Mouse (Mus musculus) embryonic facial prominence, embryonic 11.5 days (tissue): ENCODE results near the gene Gm9844. TPM values are rescaled to one million over a fixed set of nuclear protein-coding genes. Genes with fewer than 3 reads are reported as not detected.

Experiments used
- ATAC-seq: fragments of 200-750 bp; cut with Nextera tagmentation; replicated peaks from 2 replicates; pipeline ENCODE4 v1.8.0; 2017; ENCODE audit warnings: low read depth; ENCODE audit not compliant: insufficient number of reproducible peaks, low FRiP score, low TSS enrichment
- DNase-seq: peaks from one replicate; pipeline ENCODE4 v3.0.0-alpha.2; 2015; ENCODE audit warnings: low spot score
- H3K27ac ChIP-seq: fragments of 300-500 bp; sonication (generic); replicated peaks from 2 replicates; pipeline ENCODE4 v1.5.1; 2014; ENCODE audit warnings: mild to moderate bottlenecking, low read depth, low read length, control low read depth
- H3K27me3 ChIP-seq: fragments of 300-500 bp; sonication (generic); 2 replicates; pipeline ENCODE4 v1.6.1; 2014; ENCODE audit warnings: mild to moderate bottlenecking, low read length, moderate library complexity, mixed read lengths; ENCODE audit not compliant: control insufficient read depth, insufficient read depth
- H3K36me3 ChIP-seq: fragments of 300-500 bp; sonication (generic); replicated peaks from 2 replicates; pipeline ENCODE4 v1.6.1; 2014; ENCODE audit warnings: low read depth, mild to moderate bottlenecking, low read length, moderate library complexity, mixed read lengths; ENCODE audit not compliant: control insufficient read depth, insufficient read depth
- H3K4me1 ChIP-seq: fragments of 300-500 bp; sonication (generic); 2 replicates; pipeline ENCODE4 v1.6.1; 2014; ENCODE audit warnings: low read length, mixed read lengths; ENCODE audit not compliant: control insufficient read depth, insufficient read depth
- H3K4me2 ChIP-seq: fragments of 300-500 bp; sonication (generic); 2 replicates; pipeline ENCODE4 v1.6.1; 2014; ENCODE audit warnings: low read depth, mild to moderate bottlenecking, control low read depth, low read length, moderate library complexity
- H3K4me3 ChIP-seq: fragments of 300-500 bp; sonication (generic); 2 replicates; pipeline ENCODE4 v1.5.1; 2014; ENCODE audit warnings: low read depth, low read length, control low read depth
- H3K9ac ChIP-seq: fragments of 300-500 bp; sonication (generic); replicated peaks from 2 replicates; pipeline ENCODE4 v1.6.1; 2014; ENCODE audit warnings: mild to moderate bottlenecking, control low read depth, low read length
- H3K9me3 ChIP-seq: fragments of 300-500 bp; sonication (generic); replicated peaks from 2 replicates; pipeline ENCODE4 v1.6.1; 2016; ENCODE audit warnings: mild to moderate bottlenecking, low read length, inconsistent platforms, mixed read lengths; ENCODE audit not compliant: control insufficient read depth
- WGBS: fragments of 180-500 bp; shearing (Covaris S2); extraction: QIAGEN DNeasy Blood & Tissue Kit; methylation state at CpG from one replicate; pipeline ENCODE4 v1.1.7; 2014; 5-methylcytosine and 5-hydroxymethylcytosine counted together
- polyA plus RNA-seq: library from polyadenylated mRNA; unstranded; fragments of >200 nt; fragmentation: Nextera tagmentation; extraction: Ambion mirVana; gene quantifications from 2 replicates; pipeline ENCODE4 v1.2.1, GENCODE M21; 2014

The Gm9844 gene
- polyA plus RNA-seq, 1 experiment from 2014 or later: 26.5 TPM

- DNase-seq (no peak), ATAC-seq (no peak)
- no peak overlapping the region for H3K4me2 ChIP-seq
- H3K9ac ChIP-seq: no peak overlapping the region
- H3K9me3 ChIP-seq: no peaks in the 10 kb centered on the region
- no peaks in the 10 kb centered on the region for H3K4me1 ChIP-seq
- no peak overlapping the region for H3K4me3 ChIP-seq
- no peaks in the 10 kb centered on the region for H3K27me3 ChIP-seq
- H3K27ac ChIP-seq: no peak overlapping the region
- no peaks in the 10 kb centered on the region for H3K36me3 ChIP-seq
These were observed 8.8 kb upstream of the Gm9844 start for GRCm38 (mm10) chr7:24853233-24853563.

DNA sequence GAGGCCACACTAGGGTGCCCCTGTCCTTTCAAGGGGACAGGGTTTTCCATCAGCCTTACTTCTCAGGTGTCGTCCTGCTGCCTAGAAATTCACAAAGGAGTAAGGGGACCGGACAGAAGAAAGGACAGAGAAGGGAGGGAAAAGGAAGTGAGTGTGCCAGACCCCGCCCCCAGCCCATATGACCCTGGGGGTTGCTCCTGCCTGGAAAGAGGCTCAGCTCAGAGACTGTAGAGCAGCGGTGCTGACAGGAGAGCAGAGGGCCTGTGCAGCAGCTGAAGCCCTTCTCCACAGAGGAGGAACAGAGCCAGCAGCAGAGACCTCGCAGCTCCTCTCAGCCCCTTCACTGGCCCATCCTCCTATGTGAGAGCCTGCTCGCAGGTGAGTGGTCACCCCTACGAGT is 8.3 kb upstream of the Gm9844 start:
- no peak overlapping the region for H3K4me3 ChIP-seq
- no peak for DNase-seq
- H3K27me3 ChIP-seq: no peaks in the 10 kb centered on the region
- no peak for ATAC-seq
- no peak overlapping the region for H3K4me2 ChIP-seq
- H3K9ac ChIP-seq: peak overlapping the region; percentile 25; the same call in 1 of the 2 replicates
- H3K4me1 ChIP-seq: no peaks in the 10 kb centered on the region
- no peaks in the 10 kb centered on the region for H3K9me3 ChIP-seq
- 24% methylated on average over 7 of the region's 7 CpGs for WGBS
- 0 out of 2 replicates have a peak overlapping the region, but pooled peaks have one; percentile 28 for H3K27ac ChIP-seq
- H3K36me3 ChIP-seq: no peaks in the 10 kb centered on the region

GRCm38 (mm10) chr7:24856460-24857120 is 5.4 kb upstream of the Gm9844 start:
- no peaks in the 10 kb centered on the region for H3K27me3 ChIP-seq
- ATAC-seq (no peak), DNase-seq (no peak)
- H3K4me3 ChIP-seq: no peak overlapping the region
- no peak overlapping the region for H3K4me2 ChIP-seq
- H3K27ac ChIP-seq: no peak overlapping the region
- H3K36me3 ChIP-seq: no peaks in the 10 kb centered on the region
- H3K4me1 ChIP-seq: no peaks in the 10 kb centered on the region
- WGBS: 32% methylated on average over 6 of the region's 6 CpGs
- H3K9ac ChIP-seq: no peak overlapping the region
- H3K9me3 ChIP-seq: no peaks in the 10 kb centered on the region

DNA sequence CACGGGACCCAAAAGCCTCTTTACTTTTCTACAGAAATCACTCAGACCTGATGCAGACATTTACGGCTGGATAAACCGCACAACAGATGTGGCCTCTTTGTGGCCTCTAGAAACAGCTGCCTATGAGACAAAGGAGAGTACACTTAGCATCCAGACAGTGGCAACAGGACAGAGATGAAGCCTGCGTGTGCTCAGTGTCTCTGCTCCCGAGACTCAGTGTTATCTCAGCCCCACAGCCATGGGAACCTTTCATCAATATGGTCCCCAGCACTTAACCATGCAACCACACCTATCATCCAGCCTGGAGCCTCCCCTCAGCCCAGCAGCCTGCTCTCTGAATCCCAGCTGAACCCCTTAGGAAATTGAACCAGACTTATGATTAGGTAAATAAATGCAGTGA is 2.8 kb upstream of the Gm9844 start:
- Histone ChIP-seq H3K9me3 (no peaks in the 10 kb centered on the region), H3K4me2 (no peak overlapping the region), H3K9ac (no peak overlapping the region), H3K4me3 (no peak overlapping the region), H3K27me3 (no peaks in the 10 kb centered on the region), H3K27ac (no peak overlapping the region), H3K4me1 (no peaks in the 10 kb centered on the region), H3K36me3 (no peaks in the 10 kb centered on the region)
- no peak for DNase-seq
- 82% methylated on average over 5 of the region's 5 CpGs for WGBS
- ATAC-seq: no peak

GRCm38 (mm10) chr7:24862853-24863252 is 840 bp downstream of the Gm9844 start:
- Histone ChIP-seq H3K4me1 (no peaks in the 10 kb centered on the region), H3K4me2 (no peak overlapping the region), H3K9ac (no peak overlapping the region), H3K4me3 (no peak overlapping the region), H3K9me3 (no peaks in the 10 kb centered on the region), H3K36me3 (no peaks in the 10 kb centered on the region), H3K27ac (no peak overlapping the region), H3K27me3 (no peaks in the 10 kb centered on the region)
- DNase-seq (no peak), ATAC-seq (no peak)
- 89% methylated on average over 4 of the region's 4 CpGs for WGBS

GRCm38 (mm10) chr7:24864156-24864555 is 2.1 kb downstream of the Gm9844 start:
- DNase-seq (peak; percentile 24), ATAC-seq (no peak)
- Histone ChIP-seq H3K4me2 (no peak overlapping the region), H3K9me3 (no peaks in the 10 kb centered on the region), H3K9ac (no peak overlapping the region), H3K27ac (no peak overlapping the region), H3K4me1 (no peaks in the 10 kb centered on the region), H3K27me3 (no peaks in the 10 kb centered on the region), H3K4me3 (no peak overlapping the region), H3K36me3 (no peaks in the 10 kb centered on the region)
- 22% methylated on average over 6 of the region's 6 CpGs for WGBS

GRCm38 (mm10) chr7:24869080-24869479 is 7.1 kb downstream of the Gm9844 start:
- no peak overlapping the region for H3K9ac ChIP-seq
- H3K4me2 ChIP-seq: no peak overlapping the region
- 66% methylated on average over 17 of the region's 17 CpGs for WGBS
- no peak for DNase-seq
- H3K4me3 ChIP-seq: no peak overlapping the region
- no peaks in the 10 kb centered on the region for H3K9me3 ChIP-seq
- no peak for ATAC-seq
- no peaks in the 10 kb centered on the region; the same call in 1 of the 2 replicates for H3K36me3 ChIP-seq
- H3K27ac ChIP-seq: no peak overlapping the region
- H3K27me3 ChIP-seq: no peaks in the 10 kb centered on the region
- no peaks in the 10 kb centered on the region for H3K4me1 ChIP-seq

- Histone ChIP-seq H3K27ac (no peak within 1 kb of the TSS), H3K27me3 (no peaks in the 10 kb centered on the region), H3K9ac (no peak within 1 kb of the TSS), H3K4me3 (no peak within 1 kb of the TSS), H3K9me3 (no peaks in the 10 kb centered on the region), H3K4me1 (no peaks in the 10 kb centered on the region), H3K4me2 (no peak within 1 kb of the TSS), H3K36me3 (no peaks in the 10 kb centered on the region; the same call in 1 of the 2 replicates)
- DNase-seq (no peak), ATAC-seq (no peak)
- WGBS: 51% methylated on average over 39 of the region's 41 CpGs
These were observed 7.6 kb downstream of the Gm9844 start, which contains the start of the genes Lypd4 and Dmrtc2 for GRCm38 (mm10) chr7:24869532-24870165. TSS of gene Lypd4 (minus strand) at chr7:24869941. TSS of gene Dmrtc2 (plus strand) at chr7:24870057.
